Mouse (Mus musculus) small intestine, adult 2 months (tissue): ENCODE measurements around the gene Sgk1.

Experiments
- CTCF ChIP-seq: fragments of 200-500 bp; IDR thresholded peaks from 2 replicates; pipeline ENCODE4 v1.5.1; 2012; ENCODE audit warnings: low read depth, mild to moderate bottlenecking, control low read depth, inconsistent platforms, low read length, moderate library complexity, mixed read lengths; ENCODE audit not compliant: insufficient replicate concordance, insufficient read length; ENCODE audit errors: extremely low read depth
- POLR2A ChIP-seq: fragments of 200-500 bp; IDR thresholded peaks from 2 replicates; pipeline ENCODE4 v1.6.1; 2012; ENCODE audit warnings: low read depth, mild to moderate bottlenecking, control low read depth, inconsistent platforms, low read length, moderate library complexity

DNA sequence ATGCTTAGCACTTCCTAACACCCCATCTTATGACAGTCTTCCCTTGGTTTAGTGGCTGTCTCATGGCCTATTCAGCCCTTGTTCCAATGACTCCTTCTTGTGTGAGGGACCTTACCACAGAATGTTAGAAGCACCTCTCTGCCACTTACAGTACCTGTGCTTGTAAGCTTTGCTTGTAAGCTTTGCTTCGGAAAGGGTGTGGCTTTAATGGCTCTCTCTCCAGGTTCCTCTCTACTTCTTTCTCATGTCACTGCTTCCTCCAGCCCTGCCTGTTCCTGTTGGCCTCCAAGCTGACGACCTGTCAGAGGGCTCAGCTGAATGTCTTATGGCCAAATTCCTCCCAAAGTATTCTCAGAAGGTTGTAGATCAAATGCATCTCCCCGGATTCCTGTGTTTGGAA lies 25.8 kb downstream of the Sgk1 start:
- TF ChIP-seq CTCF (no peak), POLR2A (no peak)
